Mouse (Mus musculus) ES-CJ7 (cell line): ENCODE results near the gene Plce1.
A peak's percentile ranks its signal among the peaks of the same experiment; 100 is the strongest.

Experiments used
- DNase-seq: peaks from one replicate; pipeline ENCODE4 v3.0.0; 2011; ENCODE audit warnings: low read depth, low spot score

The Plce1 gene

DNA sequence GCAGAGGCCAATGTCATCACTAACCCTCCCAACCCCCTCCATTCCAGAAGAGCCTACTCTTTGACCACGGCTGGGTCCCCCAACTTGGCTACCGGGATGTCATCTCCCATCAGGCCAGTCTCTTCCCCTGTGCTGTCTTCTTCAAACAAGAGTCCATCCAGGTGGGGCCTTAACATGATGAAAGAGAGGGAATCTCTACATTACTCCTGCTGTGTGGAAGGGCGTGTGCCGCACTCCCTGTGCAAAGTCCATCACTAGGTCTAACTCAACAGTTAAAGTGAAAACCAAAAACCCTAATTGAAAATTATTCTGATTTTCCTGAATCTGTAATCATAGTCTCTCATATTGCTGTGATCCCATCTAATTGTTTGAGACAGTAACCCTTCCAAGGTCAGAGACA is 240.9 kb downstream of the Plce1 start:
- DNase-seq, result no peak

DNA sequence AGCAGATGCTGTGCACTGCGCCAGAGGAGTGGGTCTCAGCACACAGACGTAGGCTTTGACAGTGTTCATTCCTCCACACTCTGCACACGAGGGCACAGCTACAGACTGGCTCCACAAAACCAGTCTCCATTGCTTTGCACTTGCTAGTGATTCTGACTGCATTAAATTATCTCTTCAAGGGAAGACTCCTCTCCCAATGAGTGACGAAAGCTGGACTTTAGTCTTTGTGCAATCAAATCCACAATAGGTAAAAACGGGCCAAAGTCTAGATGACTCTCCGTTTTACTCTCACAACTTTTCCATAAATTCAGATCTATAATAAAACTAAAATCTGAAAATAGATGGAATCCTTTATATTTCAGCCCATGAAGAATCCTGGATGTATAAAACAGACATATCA is 242.1 kb downstream of the Plce1 start:
- no peak for DNase-seq

DNA sequence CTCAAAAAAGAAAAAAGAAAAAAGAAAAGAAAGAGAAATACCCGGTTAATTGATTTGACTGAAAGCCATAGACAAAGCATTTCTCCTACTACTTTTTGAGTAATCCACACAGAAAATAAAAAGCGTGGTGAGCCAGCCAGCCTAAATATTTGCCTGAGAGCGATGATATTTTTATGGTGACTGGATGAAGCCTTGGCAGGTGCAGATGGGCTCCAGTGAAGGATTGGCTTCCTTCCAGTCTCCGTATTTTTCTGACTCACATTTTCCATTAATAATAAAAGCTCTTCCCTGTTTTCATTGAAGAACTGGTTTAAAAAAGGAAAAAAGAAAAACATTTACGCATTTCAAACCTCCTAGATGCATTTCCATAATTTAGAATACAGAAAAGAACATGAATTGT is 243.1 kb downstream of the Plce1 start:
- no peak for DNase-seq

DNA sequence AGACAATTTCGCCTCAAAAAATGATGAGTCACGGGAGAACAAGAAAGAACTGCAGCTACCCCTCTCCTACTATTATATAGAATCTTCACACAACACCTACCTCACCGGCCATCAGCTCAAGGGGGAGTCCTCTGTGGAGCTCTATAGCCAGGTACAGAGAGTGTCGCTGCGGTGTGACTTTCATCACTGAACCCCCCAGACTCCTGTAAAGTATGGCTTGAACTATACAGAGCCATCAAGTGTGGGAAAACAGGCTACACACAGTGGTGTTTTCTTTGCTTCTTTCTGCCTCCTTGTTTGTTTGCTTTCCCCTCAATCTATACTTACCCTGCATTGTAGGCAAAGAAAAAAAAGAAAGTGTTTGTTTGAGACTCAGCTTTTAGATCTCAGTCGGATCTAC is 247.9 kb downstream of the Plce1 start:
- no peak for DNase-seq

DNA sequence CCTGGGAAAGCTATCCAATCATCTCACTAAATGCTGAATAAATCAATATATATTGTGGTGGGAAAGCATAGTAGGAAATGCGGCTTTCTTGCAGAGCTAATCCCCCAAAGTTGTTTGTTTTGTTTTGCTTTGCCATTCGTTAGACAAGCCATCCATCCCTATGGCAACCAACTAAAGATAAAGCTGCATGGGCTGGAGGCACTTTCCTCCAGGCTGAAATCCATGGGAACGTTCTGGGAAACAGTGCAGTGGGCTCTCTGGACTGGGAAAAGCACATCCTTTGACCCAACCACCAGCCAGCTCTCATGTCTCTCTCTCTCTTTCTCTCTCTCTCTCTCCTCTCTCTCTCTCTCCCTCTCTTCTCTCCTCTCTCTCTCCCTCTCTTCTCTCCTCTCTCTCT is 248.4 kb downstream of the Plce1 start:
- DNase-seq, result no peak

DNA sequence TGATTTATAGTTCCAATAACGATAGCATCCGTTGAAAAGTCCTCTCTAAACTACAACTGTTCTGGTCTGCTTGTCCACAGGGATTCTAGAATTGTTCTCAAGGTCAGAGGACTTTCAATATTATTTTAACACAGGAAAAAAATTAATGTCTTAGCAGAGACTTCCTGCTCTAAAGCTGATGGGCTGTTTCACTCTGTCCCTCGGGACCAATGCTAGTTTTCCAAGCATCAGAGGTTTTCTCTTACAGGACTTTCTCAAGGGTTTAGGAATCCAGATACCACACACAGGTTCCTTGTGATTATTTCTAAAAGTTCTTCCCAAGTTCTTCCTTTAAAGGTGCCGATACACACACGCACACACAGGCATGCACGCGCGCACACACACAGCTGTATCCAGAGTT is 263.6 kb downstream of the Plce1 start:
- DNase-seq, result no peak

DNA sequence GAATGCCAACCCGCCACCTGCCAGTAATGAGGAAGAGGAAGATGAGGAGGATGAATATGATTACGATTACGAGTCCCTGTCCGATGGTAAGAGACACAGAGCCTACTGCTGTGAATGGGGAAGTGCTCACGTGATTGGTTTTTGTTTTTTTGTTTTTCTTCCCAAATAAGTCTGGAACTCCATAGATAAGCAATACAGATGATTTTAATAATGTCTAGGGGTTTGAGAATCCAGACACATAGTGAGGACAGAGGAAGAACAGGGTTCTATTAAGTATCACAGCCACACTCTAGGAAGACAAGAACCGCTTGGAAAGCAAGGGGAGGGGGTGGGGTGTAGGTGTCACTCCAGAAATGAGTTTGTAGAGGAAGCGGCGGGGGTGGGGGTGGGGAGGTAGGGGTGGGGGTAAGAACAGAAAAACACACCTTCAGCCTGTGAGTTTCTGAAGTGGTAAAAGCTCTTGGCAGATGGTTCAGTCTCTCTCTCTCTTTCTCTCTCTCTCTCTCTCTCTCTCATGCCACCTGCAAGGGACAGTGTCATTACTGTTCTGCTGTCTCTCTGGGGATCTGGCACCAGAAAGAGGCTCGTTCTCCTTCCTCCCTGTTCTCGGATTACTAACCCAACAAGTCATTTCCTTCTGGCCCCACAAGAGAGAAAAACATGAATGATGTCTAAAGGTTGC is 265.0 kb downstream of the Plce1 start:
- DNase-seq, result no peak

DNA sequence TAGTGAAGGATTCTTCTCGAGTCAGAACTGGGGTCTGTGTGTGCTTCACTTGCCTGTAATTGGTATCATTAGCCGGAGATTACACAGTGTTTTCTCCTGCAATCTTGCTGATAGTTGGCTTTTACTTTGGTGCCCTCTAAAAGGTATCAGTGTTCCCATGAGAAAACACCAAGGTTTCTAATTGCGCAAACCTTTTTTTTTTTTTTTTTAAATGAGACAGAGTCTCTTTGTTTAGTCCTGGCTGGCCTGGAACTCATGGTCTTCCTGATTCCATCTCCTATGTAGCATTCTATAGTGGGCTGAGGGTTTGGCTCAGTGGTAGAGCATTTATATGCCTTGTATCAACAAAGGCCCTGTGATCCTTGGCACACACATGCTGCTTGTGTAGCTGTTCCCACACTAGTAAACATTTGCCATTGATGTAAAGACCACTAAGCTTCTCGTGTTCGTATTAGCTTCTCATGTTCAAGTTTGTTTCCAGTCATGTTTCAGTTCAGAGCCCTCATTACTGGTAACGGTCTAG is 265.6 kb downstream of the Plce1 start:
- no peak for DNase-seq

DNA sequence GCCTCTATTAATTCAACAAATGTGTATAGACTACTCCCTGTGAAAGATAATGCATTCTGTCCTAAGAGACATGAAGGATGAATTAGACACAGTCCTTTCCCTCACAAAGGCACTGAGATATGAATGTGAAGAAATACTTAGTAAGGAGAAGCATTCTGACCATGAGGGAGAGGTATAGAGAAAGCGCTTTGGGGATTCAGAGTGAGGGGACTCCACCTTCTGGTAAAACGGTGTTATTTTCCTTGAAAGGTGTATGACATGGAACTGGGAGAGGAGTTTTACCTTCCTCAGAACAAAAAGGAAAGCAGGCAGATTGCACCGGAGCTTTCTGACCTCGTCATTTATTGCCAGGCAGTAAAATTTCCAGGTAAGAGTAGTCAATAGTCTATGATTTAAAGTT is 269.3 kb downstream of the Plce1 start:
- DNase-seq, result peak; percentile 7

DNA sequence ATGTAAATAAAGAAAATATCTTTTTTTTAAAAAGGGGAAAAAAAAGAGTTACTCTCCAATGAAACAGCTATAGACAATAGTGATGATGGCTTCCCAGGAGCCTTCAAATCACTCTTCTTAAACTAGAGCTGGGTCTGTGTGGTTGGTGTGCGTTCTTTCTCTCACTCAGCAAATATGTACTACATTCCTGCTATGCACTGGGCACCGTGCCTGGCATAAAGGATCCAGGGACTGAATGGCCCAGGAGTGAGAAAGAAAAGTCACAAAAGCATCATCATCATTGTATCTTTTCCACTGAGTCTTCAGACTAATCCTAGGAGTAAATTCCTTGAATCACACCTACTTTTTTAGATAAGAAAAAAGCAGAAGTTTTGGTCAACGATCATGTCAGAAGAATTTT is 276.3 kb downstream of the Plce1 start:
- no peak for DNase-seq

DNA sequence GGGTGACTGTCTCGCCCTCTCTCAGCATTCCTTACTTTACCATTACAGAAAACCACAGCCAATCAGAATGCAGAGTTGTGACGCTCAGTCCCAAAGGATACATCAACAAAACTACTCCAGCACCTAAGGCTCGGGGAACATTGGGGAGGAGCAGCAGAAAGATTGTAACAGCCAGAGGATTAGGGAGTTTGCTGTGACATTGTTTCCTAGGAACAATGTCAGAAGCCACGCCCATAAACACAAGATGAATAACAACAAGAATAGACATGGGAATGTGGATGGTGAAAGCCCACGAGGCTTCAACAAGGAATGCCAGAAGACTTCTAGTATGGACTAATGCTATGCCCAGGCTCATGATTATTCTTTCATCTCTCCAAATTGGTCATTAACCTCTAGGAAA is 277.1 kb downstream of the Plce1 start:
- peak; percentile 44 for DNase-seq

DNA sequence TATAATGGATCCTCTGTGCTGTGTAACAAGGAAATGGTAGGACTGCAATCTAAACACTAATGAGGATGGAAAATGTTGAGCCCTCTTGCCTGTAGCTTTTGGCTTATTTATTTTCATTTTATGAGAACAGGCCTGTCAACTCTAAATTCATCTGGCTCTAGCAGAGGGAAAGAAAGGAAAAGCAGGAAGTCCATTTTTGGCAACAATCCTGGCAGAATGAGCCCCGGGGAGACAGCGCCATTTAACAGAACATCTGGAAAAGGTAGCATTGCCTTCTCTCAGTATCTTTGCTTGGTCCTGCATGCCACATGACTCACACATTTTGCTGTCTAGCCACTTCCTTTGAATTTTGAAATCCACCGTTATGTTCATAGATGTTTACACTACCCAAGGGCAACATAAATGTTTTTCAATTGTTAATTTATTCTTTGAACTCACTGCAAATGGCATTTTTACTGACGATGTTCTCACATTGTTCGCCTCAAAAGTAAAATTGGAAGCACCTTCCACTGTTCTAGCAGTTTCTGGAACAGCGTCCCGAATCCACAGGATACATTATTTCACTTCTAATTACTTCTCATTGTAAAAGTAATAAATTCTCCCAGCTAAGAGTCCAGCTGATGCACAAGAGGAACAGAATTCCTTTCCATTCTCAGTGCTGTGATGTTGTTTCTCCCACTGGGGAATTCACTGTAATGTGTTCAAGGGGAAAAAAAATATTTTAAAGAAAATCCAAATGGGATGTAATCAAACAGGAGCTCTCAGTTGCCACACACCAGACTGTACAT is 278.0 kb downstream of the Plce1 start:
- DNase-seq, result no peak

DNA sequence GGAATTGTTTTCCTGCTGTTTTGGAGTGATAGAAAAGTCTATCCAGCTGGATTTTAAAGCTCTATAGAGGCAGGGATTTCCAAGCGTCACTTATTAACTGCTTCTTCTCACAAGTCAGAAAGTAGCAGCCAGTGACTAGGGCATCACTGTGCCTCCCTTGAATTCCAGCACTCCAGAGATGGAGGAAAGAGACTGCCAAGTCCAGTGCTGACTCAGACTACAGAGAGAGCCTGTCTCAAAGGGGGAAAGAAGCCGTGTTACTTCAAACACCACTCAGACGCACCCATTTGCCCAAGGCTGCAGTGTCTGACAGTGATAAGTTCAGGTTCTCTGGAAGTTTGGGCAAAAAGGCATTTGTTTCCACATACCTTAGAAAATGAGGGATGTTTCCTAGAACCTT is 279.5 kb downstream of the Plce1 start:
- no peak for DNase-seq

DNA sequence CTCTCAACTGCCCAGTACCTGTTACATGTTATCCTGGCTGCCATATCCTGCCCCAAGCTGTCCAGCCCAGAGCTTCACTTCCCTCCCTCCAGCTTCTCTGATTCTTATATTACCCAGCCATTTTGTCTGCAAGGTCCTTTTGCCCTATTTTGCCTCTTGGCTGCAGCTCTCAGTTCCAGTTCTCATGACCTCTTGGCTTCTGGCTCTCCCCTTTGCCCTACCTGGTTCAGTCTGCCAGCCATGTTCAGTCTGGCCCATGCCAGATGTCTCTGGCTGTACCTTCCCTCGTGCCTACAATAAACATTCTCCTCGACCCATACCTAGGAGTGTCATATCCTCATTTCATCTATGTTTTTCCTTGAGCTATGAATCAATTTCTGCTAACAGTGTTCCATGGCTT is 285.4 kb downstream of the Plce1 start:
- DNase-seq, result no peak

DNA sequence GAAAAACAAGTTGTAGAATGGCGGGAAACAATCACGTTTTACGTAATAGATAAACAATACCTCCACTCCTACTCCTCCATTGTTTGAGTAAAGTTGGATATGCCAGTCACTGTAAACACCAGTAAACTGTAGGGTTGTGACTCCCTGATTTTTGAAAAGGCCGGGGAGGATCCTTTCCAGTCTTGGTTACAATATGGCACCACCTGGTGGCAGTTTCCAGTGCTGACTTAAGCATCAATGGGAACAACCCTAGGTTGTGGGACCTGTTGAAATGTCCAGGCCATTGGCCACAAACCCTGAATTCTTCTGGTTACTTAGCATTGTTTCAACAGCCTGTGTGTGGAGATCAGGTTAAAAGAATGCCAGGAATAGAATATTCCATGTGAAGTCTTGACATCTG is 294.6 kb downstream of the Plce1 start:
- DNase-seq, result peak; percentile 59

DNA sequence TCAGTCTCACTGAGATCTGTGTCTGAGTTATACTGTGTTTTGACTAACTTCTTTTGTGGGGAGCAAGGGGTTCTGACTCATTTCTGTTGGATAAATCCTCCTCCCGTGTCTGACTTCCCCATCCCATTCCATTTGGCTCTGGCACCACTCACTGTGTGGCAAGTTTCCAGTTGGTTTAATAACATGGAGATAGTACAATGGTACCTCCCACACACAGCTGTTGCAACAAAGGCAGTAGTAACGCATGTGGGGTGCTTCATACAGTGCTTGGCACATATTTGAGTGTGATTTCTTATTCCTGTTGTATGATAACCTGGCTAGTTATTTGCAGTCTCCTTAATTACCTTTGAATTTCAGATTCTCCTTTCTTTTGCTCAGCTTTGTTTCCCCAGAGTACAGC is 297.9 kb downstream of the Plce1 start:
- no peak for DNase-seq

DNA sequence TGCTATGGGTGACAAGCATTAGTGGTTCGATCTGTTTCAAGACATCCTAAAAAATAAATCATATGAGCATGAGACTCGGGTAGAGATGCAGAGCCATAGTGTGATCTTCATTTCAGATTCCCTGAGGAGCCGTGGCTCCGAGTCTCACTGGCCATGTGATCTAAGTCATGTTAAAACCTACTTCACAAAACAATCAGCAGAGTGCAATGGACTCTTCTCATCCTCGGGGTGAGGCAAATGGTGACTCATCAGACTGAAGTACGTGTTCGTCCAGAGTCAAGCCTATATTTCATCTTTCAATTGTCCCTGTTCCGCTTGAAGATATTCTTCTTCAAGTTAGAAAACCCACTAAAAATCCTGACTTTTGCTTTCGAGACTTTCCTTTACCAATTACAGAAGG is 302.6 kb downstream of the Plce1 start:
- no peak for DNase-seq

DNA sequence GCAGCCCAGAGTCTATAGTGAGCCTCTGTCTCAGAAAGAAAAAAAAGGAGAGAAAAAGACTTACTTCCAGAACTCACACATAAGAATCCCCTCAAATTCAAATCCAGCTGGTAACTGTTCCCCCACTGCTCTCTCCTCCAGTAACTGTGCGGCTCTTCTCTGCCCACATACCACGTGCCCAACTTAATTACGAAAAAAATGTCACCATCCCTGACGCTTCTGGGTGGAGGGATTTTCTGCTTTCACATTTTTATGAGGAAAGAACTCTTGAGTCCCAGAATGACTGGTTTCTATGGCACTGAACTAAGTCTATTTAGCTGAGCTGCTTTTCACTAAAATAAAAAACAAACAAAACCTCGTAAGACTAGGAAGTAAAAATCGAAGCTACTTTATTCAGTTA is 306.8 kb downstream of the Plce1 start:
- no peak for DNase-seq

DNA sequence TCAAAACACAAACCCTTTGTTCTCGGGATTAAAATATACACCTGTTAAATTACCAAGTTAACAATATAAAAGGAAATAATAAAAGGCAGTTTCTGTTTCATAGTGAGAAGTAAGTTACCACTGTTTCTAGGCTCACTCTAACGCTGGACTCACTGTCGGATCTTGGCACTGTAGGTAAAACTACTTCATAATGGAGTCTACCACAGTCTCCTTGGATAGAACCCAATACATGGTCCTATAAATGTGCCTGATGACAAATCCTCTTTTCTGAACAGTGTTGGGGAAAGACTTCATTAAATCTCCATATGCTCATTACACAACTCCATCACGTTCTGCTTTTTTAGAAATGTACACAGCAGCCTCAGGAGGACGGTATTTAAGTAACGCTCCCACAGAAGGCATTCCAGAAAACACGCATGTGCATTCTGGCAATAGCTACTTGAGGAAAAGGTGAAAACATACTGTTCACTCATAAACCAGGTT is 312.7 kb downstream of the Plce1 start:
- DNase-seq, result no peak

DNA sequence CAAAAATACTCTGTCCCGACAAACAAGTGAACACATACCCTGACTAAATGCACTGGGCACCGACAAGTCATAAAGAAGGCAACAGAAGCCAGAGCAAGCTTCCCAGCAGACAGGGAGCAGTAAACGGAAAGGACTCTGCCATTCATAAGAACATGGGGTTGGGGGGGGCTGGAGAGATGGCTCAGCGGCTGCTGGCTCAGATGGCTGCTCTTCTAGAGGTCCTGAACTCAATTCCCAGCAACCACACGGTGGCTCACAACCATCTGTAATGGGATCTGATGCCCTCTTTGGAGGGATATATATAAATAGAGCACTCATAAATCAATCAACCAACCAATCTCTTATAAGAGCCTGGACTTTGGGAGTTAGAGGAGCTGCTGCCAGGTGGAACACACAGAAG is 315.6 kb downstream of the Plce1 start:
- DNase-seq, result no peak

DNA sequence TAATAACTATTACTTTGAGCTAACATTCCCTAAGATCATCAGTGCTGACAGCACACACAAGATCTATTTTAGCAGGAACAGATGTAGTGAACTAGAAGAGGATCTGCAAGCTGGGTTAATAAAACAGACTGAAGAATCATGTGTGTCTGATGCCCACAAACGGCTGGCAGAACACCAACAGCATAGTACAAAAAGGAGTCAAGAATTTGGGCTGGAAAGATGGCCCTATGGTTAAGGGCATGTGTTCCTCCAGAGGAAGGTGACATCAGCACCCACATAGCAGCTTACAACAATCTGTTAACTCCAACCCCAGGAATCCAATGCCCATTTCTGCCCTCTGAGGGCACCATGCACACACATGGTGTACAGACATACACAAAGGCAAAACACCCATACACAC is 317.4 kb downstream of the Plce1 start:
- no peak for DNase-seq

DNA sequence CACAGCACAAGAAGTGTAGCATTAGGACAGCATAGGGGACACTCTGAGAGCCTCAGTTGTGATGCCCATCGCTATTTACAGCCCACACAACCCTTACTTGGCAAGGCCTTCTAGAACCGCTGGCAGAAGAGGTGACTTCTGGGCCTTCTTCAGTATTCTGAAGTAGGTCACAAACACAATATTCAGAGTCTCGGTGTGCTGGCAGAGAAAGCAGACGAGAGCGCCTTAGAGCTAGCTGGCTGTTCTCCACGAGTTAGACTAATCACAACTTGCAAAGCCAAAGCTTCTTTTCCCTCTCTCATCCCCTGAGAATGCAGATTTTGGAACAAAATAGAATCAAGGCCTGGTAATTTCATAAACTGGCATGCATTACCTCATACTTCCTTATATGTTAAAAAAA is 317.9 kb downstream of the Plce1 start:
- DNase-seq, result no peak

DNA sequence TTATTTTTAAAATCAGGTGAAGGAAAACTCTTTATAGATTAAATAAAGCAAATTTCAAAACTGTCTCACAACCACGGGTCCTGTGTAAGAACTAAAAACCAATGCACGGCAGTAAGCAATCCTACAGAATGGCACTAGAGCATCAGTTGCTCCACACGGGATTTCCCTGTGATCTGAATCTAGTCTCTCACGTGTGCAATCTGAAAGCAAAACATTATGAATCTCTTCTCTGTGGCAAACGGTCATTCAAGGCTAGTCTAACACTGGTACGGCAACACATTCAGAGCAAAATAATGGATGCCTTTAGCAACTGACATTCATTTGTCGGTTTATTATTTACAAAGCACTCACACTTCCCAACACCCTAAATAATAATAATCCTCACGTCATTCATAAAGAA is 337.3 kb downstream of the Plce1 start:
- DNase-seq, result no peak
